Mouse (Mus musculus): ENCODE results near the gene Mafb. TPM values are rescaled to one million over a fixed set of nuclear protein-coding genes. Genes with fewer than 3 reads are reported as not detected.

Mafb gene
- 13.5 and 16.2 TPM in 2 replicates for polyA plus RNA-seq (2015; fragmentation: Nextera tagmentation; extraction: Ambion mirVana)

DNA sequence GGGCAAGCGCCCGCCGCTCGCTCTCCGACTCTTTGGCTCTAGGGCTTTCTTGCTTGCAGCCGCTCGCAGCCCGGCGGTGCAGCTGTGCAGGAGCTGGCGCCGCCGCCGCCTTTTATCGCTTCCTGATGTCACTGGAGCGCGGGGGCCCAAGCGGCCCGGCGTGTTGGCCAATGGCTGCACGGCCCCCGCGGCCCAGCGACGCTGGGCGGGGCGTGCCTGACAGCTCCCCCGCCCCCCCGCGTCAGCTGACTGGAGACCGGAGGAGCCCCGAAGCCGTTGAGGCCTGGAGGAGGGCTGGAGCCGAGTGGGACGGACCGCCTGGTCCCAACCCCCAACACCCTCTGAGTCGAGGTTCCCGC, at the start of gene Mafb:
Gene Mafb, minus strand, starts transcription at position 86 of the 359 bp plus-strand sequence.
- H3K36me3 ChIP-seq, result no peaks in the 10 kb centered on the region
- under 1% methylated on average over 34 of the region's 37 CpGs for WGBS
- peaks cover 50% of the 10 kb centered on the region for H3K4me1 ChIP-seq

GRCm38 (mm10) chr2:160415161-160415560, 48.3 kb upstream of the Mafb start:
- Histone ChIP-seq H3K9ac (replicated peaks) (no peak overlapping the region), H3K4me2 (replicated peaks) (no peak overlapping the region), H3K27ac (replicated peaks) (no peak overlapping the region), H3K4me3 (no peak overlapping the region), H3K27me3 (no peaks in the 10 kb centered on the region), H3K9me3 (no peaks in the 10 kb centered on the region), H3K4me1 (no peaks in the 10 kb centered on the region), H3K36me3 (no peaks in the 10 kb centered on the region)
- WGBS, result 92% methylated on average over 8 of the region's 8 CpGs
- no peak for ATAC-seq (replicated peaks)

More for the DNA sequence above, at the start of gene Mafb:
- Histone ChIP-seq H3K4me2 (replicated peaks) (peak within 1 kb of the TSS; percentile 92), H3K9me3 (no peaks in the 10 kb centered on the region), H3K9ac (replicated peaks) (peak within 1 kb of the TSS; percentile 84), H3K27ac (replicated peaks) (peak within 1 kb of the TSS; percentile 92), H3K4me3 (peak within 1 kb of the TSS; percentile 71), H3K27me3 (peaks cover 66% of the 10 kb centered on the region)
- ATAC-seq (replicated peaks), result peak; percentile 93

DNA sequence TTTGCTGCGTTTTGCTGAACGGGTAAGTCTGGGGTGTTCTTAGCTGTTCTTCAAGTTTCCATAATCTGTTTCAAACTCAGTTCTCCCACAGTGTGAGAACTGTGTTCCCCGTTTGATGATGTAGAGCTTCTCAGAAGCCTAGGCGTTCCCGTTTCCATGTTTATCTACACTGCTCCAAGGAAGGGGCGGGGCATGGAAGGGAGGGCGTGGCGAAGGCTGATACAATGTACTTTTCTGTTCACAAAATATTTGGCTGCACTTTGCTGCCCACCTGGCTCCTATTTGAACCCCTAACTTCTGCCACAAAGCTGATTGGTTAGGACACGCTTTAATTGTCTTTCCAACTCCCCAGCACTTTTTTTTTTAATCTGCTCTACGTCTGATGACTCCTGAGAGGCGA, 47.9 kb upstream of the Mafb start:
- Histone ChIP-seq H3K27me3 (no peaks in the 10 kb centered on the region), H3K4me2 (replicated peaks) (no peak overlapping the region), H3K27ac (replicated peaks) (no peak overlapping the region), H3K4me1 (no peaks in the 10 kb centered on the region), H3K4me3 (no peak overlapping the region), H3K9ac (replicated peaks) (no peak overlapping the region), H3K9me3 (no peaks in the 10 kb centered on the region), H3K36me3 (no peaks in the 10 kb centered on the region)
- WGBS, result 91% methylated on average over 11 of the region's 11 CpGs
- no peak for ATAC-seq (replicated peaks)

- H3K4me1 ChIP-seq, result no peaks in the 10 kb centered on the region
- H3K4me2 ChIP-seq (replicated peaks), result no peak overlapping the region
- no peaks in the 10 kb centered on the region for H3K27me3 ChIP-seq
- H3K27ac ChIP-seq (replicated peaks), result no peak overlapping the region
- WGBS, result 96% methylated on average over 5 of the region's 5 CpGs
- no peaks in the 10 kb centered on the region for H3K36me3 ChIP-seq
- no peak overlapping the region for H3K4me3 ChIP-seq
- no peak overlapping the region for H3K9ac ChIP-seq (replicated peaks)
- no peaks in the 10 kb centered on the region for H3K9me3 ChIP-seq
- ATAC-seq (replicated peaks), result no peak
These were observed 47.1 kb upstream of the Mafb start for GRCm38 (mm10) chr2:160413982-160414381.

GRCm38 (mm10) chr2:160413055-160413454, 46.2 kb upstream of the Mafb start:
- Histone ChIP-seq H3K9ac (replicated peaks) (no peak overlapping the region), H3K4me1 (no peaks in the 10 kb centered on the region), H3K27me3 (no peaks in the 10 kb centered on the region), H3K36me3 (no peaks in the 10 kb centered on the region), H3K9me3 (no peaks in the 10 kb centered on the region), H3K4me2 (replicated peaks) (no peak overlapping the region), H3K4me3 (no peak overlapping the region), H3K27ac (replicated peaks) (no peak overlapping the region)
- ATAC-seq (replicated peaks), result no peak
- WGBS, result 50% methylated on average over 12 of the region's 12 CpGs

GRCm38 (mm10) chr2:160411431-160411830, 44.6 kb upstream of the Mafb start:
- Histone ChIP-seq H3K27me3 (no peaks in the 10 kb centered on the region), H3K36me3 (no peaks in the 10 kb centered on the region), H3K4me2 (replicated peaks) (no peak overlapping the region), H3K4me1 (no peaks in the 10 kb centered on the region), H3K27ac (replicated peaks) (no peak overlapping the region), H3K4me3 (no peak overlapping the region), H3K9ac (replicated peaks) (no peak overlapping the region), H3K9me3 (no peaks in the 10 kb centered on the region)
- ATAC-seq (replicated peaks), result no peak
- 83% methylated on average over 7 of the region's 7 CpGs for WGBS

GRCm38 (mm10) chr2:160407720-160408119, 40.9 kb upstream of the Mafb start:
- WGBS, result 91% methylated on average over 3 of the region's 3 CpGs
- H3K4me1 ChIP-seq, result no peaks in the 10 kb centered on the region
- H3K9me3 ChIP-seq, result no peaks in the 10 kb centered on the region
- no peak overlapping the region for H3K9ac ChIP-seq (replicated peaks)
- no peaks in the 10 kb centered on the region for H3K27me3 ChIP-seq
- H3K36me3 ChIP-seq, result no peaks in the 10 kb centered on the region
- no peak overlapping the region for H3K4me3 ChIP-seq
- no peak overlapping the region for H3K4me2 ChIP-seq (replicated peaks)
- H3K27ac ChIP-seq (replicated peaks), result no peak overlapping the region
- no peak for ATAC-seq (replicated peaks)

GRCm38 (mm10) chr2:160397747-160398146, 30.9 kb upstream of the Mafb start:
- Histone ChIP-seq H3K9ac (replicated peaks) (no peak overlapping the region), H3K4me3 (no peak overlapping the region), H3K27ac (replicated peaks) (no peak overlapping the region), H3K9me3 (no peaks in the 10 kb centered on the region), H3K36me3 (no peaks in the 10 kb centered on the region), H3K4me2 (replicated peaks) (no peak overlapping the region), H3K4me1 (no peaks in the 10 kb centered on the region), H3K27me3 (no peaks in the 10 kb centered on the region)
- WGBS, result 80% methylated on average over 12 of the region's 12 CpGs
- no peak for ATAC-seq (replicated peaks)

DNA sequence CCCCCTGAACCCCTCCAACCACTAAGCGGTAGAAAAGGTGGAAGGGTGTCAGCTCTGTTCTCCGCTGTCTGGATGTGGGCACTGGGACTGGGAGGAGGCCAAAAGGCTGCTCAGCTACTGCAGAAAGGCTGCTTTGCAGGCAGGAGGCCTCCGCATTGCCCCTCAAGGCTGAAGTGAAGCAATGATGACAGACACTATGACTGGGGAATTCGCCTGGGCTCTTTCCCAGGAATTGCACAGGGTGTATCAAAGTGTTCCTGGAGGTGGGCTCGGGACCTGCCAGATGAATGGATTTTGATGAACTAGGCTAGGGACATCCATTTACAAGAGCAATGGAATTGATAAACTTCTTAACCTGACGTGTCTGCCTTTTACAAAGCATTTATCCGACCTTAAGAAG, 27.9 kb upstream of the Mafb start:
- Histone ChIP-seq H3K9me3 (no peaks in the 10 kb centered on the region), H3K4me2 (replicated peaks) (no peak overlapping the region), H3K27me3 (peaks cover 5% of the 10 kb centered on the region; the same call in 1 of the 2 replicates), H3K9ac (replicated peaks) (no peak overlapping the region), H3K4me1 (no peaks in the 10 kb centered on the region), H3K27ac (replicated peaks) (no peak overlapping the region), H3K4me3 (no peak overlapping the region), H3K36me3 (no peaks in the 10 kb centered on the region)
- 70% methylated on average over 7 of the region's 7 CpGs for WGBS
- no peak for ATAC-seq (replicated peaks)

DNA sequence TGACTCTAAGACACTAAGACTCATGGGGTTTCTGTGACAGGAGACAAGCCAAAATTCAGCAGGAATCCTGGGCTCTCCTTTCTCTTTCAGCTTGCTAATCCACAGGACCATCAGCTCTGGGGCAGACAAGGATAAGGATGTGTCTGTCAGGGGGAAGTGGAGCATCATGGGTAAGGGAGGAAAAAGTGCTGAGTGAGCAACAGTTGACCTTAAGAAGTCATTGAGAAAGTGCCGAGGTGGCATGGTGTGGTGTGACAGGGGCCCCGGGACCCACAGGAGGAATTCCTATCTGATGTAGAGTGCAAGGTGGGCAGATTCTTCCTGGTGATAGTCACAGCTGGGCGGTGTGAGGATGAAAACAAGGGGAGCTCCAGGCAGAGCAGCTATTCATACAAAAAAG, 25.8 kb upstream of the Mafb start:
- Histone ChIP-seq H3K9me3 (no peaks in the 10 kb centered on the region), H3K27me3 (peaks cover 7% of the 10 kb centered on the region; the same call in 1 of the 2 replicates), H3K4me3 (no peak overlapping the region), H3K9ac (replicated peaks) (no peak overlapping the region), H3K27ac (replicated peaks) (no peak overlapping the region), H3K4me1 (peaks cover 10% of the 10 kb centered on the region), H3K4me2 (replicated peaks) (no peak overlapping the region), H3K36me3 (no peaks in the 10 kb centered on the region)
- WGBS, result 75% methylated on average over 3 of the region's 3 CpGs
- no peak for ATAC-seq (replicated peaks)

DNA sequence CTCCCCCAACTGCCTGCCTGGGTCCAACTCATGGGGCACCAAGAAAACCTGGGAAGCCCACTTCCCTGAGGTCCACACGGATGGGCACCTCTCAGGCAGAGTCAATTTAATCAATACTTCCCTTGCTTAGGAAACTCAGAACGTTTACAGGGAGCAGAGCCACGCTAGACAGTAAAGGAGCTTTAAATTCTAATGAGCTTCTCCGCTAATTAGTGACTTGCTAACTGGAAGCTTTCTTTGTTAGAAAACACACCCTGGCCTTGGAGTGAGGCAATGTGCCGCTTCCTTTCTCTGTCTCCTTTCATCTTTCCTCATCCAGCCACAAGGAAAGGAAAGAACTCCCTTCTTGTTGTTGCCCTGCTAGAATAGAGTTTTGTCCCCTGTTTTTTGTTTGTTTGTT, 21.7 kb upstream of the Mafb start:
- WGBS, result 4% methylated on average over 5 of the region's 5 CpGs
- H3K36me3 ChIP-seq, result no peaks in the 10 kb centered on the region
- H3K9ac ChIP-seq (replicated peaks), result no peak overlapping the region
- ATAC-seq (replicated peaks), result no peak
- peaks cover 10% of the 10 kb centered on the region for H3K4me1 ChIP-seq
- no peaks in the 10 kb centered on the region for H3K9me3 ChIP-seq
- no peak overlapping the region for H3K27ac ChIP-seq (replicated peaks)
- H3K4me2 ChIP-seq (replicated peaks), result peak overlapping the region; percentile 19; the same call in 1 of the 2 replicates
- H3K4me3 ChIP-seq, result no peak overlapping the region
- peaks cover 7% of the 10 kb centered on the region; the same call in 1 of the 2 replicates for H3K27me3 ChIP-seq

GRCm38 (mm10) chr2:160383418-160383817, 16.6 kb upstream of the Mafb start:
- Histone ChIP-seq H3K4me2 (replicated peaks) (no peak overlapping the region), H3K27me3 (no peaks in the 10 kb centered on the region), H3K9ac (replicated peaks) (no peak overlapping the region), H3K4me3 (no peak overlapping the region), H3K36me3 (no peaks in the 10 kb centered on the region), H3K27ac (replicated peaks) (no peak overlapping the region), H3K4me1 (peaks cover 3% of the 10 kb centered on the region), H3K9me3 (no peaks in the 10 kb centered on the region)
- ATAC-seq (replicated peaks), result no peak
- 66% methylated on average over 3 of the region's 3 CpGs for WGBS

DNA sequence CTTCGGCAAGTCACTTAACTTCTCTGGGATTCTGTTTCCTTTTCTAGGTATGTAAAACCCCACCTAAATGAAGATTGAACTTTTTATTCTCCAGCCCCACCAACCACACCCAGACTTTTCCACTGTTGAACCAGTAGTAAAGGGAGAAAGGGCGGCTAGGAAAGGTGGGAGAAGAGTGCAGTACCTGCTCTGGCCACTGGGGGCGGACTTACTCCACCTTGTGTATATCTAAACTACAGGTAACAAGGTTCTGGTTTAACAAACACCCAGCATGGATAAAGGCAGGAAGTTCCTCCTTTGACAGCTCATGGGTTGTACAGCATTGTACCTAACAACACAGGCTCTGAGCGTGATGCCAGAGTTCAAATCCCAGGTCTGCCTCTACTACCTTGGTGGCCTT, 11.4 kb upstream of the Mafb start:
- Histone ChIP-seq H3K4me3 (no peak overlapping the region), H3K36me3 (no peaks in the 10 kb centered on the region), H3K4me2 (replicated peaks) (no peak overlapping the region), H3K27me3 (peaks cover 13% of the 10 kb centered on the region), H3K27ac (replicated peaks) (no peak overlapping the region), H3K9me3 (no peaks in the 10 kb centered on the region), H3K4me1 (0 out of 2 replicates have a peak, but pooled peaks cover 2% of the 10 kb centered on the region), H3K9ac (replicated peaks) (no peak overlapping the region)
- ATAC-seq (replicated peaks), result no peak
- 49% methylated on average over 4 of the region's 4 CpGs for WGBS

Measured in forebrain, embryonic 15.5 days (tissue).